Mouse (Mus musculus) brown adipose tissue, adult 24 weeks (tissue): ENCODE data around the gene Ndufs1. TPM values are rescaled to one million over a fixed set of nuclear protein-coding genes. Genes with fewer than 3 reads are reported as not detected.

Experiments used
- polyA plus RNA-seq: library from polyadenylated mRNA; stranded (reverse); fragments of >200 nt; gene quantifications from 2 replicates; pipeline ENCODE4 v1.2.4, GENCODE M21; 2012; ENCODE audit not compliant: missing spikeins, insufficient read depth, insufficient read length

Ndufs1 gene
- polyA plus RNA-seq, 1 experiment = 962 TPM

Other genes with a start within 250 kb of the Ndufs1 start
- 3.7 and 5.2 TPM in 2 replicates for gene Ino80d, start 62.2 kb downstream of the Ndufs1 start, polyA plus RNA-seq
- gene Eef1b2, start within 50 bp of the Ndufs1 start, polyA plus RNA-seq = 440 and 463 TPM in 2 replicates
- gene Gpr1, start 37.7 kb upstream of the Ndufs1 start, polyA plus RNA-seq = 0.79 and 1.2 TPM in 2 replicates
- not detected in 2 replicates for gene Zdbf2, start 96.4 kb upstream of the Ndufs1 start, polyA plus RNA-seq